Mouse (Mus musculus) ZHBTc4 (cell line): ENCODE results near the gene Slc35f1.
A peak's percentile ranks its signal among the peaks of the same experiment; 100 is the strongest.

ENCODE experiments used
- DNase-seq: peaks from one replicate; pipeline ENCODE4 v3.0.0-alpha.2; 2011; ENCODE audit warnings: low read depth, low spot score

Gene Slc35f1

GRCm38 (mm10) chr10:53100881-53101280, 410.5 kb downstream of the Slc35f1 start:
- DNase-seq: no peak

DNA sequence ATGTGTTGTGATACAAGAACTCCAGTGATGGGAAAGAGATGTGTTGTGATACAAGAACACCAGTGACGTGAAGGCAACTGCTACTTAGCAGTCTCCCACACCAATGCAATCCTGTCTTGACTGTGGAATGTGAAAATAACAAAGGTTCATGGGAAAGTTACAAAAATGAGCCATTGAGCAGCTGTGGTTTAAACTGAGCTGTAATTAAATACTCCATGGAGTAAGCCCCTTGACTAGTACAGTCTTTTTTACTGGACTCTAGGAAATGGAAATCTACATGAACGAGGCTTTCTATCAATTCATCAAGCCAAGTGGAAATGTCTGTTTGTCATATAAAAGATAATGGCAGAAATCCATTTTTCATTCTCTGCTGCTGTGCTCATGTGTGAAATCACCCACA, 411.1 kb downstream of the Slc35f1 start:
- DNase-seq: no peak

- DNase-seq: no peak
Observed at GRCm38 (mm10) chr10:53102423-53102822, 412.1 kb downstream of the Slc35f1 start.

GRCm38 (mm10) chr10:53115028-53115427, 424.7 kb downstream of the Slc35f1 start:
- DNase-seq: peak; percentile 72

GRCm38 (mm10) chr10:53115673-53116398, 425.5 kb downstream of the Slc35f1 start:
- no peak for DNase-seq

GRCm38 (mm10) chr10:53120608-53121007, 430.3 kb downstream of the Slc35f1 start:
- no peak for DNase-seq

DNA sequence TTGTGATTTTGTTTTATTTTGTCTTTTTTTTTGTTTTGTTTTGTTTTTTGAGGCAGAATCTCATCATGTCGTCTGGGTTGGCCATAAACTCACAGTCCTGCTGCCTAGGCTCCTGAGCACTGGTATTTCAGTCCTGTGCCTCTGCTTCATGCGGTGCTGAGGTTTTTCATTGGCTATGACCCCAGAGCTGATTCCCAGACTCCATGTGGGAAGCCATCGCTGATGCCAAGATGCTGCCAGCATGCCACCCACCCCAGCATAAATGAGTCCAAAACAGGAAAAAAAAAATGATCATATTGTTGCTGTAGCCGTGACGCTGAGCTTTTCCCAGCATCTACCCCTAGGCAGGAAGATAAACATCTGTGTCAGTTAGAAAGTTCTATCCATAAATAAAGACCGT, 434.0 kb downstream of the Slc35f1 start:
- DNase-seq: no peak

DNA sequence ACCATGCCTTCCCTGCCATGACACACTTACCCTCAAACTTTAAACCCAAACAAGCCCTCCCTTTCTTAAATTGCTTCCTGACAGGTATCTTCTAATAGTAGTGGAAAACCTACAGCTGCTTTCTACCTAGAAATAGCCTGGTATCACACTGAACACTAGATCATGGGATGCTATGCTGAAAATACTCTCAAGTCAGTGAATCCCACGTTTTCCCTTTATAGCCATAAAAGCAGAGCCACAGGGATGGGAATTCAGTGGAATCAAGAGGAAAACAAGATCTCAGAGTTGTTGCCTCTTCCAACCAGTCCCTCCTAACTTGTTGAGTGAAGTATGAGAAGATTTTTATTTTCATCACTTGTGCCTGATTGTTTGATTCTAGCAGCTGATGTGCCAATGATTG, 442.4 kb downstream of the Slc35f1 start:
- no peak for DNase-seq

- peak; percentile 21 for DNase-seq
Observed at GRCm38 (mm10) chr10:53150321-53150720, 460.0 kb downstream of the Slc35f1 start.

DNA sequence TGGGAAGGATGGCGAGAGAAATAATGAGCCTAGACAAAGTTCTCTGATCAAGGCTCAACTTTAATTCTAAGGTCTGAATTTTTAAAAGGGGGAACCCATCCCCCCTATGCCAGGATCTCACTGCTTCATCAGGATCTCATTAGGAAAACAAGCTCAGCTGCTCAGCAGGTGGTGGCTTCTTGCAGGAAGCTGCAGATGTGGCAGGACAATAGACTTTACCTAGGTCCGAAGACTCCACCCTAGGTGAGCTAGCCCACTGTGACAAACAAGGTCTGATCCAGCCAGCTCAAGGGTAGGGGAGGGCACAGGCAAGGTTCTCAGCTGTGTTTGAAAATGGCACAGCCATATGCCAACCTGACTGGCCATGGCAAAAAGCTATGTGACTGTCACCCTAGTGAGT, 460.6 kb downstream of the Slc35f1 start:
- peak; percentile 47 for DNase-seq

GRCm38 (mm10) chr10:53156374-53156773, 466.0 kb downstream of the Slc35f1 start:
- DNase-seq: peak; percentile 49

DNA sequence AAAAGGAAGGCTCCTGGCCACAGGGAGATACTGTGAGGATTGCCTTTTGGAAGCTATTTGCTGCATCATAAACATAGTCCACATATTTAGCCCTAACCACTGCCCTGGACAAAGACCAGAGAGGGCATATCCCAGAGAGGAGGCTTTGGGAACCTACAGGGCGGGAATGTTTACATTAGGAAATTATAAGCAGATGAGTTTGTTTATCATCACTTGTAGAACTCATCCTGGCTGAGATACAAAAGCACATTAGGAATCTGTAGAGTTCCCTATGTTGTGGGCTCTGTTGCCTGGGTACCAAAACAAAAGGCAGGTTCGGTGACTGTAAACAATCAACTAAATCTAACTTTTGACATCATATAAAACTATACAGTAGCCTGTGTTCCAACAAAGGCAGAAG, 467.4 kb downstream of the Slc35f1 start:
- no peak for DNase-seq
